Mouse (Mus musculus) liver, postnatal 0 days (tissue): ENCODE measurements at regions not wholly inside any gene's neighbourhood (a gene's known extent, or its start where the extent isn't known, plus 50 kb on each side); places are given as distances from the start of the nearest gene placed in this dataset.

Experiments
- CTCF ChIP-seq: sonication (generic); IDR thresholded peaks from 2 replicates; pipeline ENCODE4 v1.5.1; 2016; ENCODE audit warnings: antibody characterized with exemption, low read depth
- EP300 ChIP-seq: IDR thresholded peaks from 2 replicates; pipeline ENCODE4 v1.6.1; 2016; ENCODE audit warnings: antibody characterized with exemption, low read depth, mild to moderate bottlenecking

DNA sequence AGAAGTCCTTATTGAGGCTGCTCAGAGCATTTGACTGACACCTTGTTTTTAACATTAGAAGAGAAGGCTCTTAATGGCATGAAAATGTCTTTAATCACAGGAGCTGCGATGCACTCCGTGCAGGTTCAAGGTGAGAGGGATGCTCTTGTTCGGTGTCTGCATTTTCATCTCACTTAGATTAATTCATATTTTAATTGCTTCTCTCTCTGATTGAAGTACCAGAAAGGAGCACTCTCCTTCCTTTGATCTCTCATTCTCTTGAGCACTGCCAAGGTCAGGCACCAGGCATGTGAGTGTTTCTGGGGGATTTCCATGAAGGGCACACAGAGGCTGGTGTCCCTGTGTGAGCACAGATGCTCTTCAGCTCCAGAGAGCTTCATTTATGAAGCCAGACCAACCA is 752.0 kb upstream of the Castor2 start:
- TF ChIP-seq CTCF: no peak
- no peak for TF ChIP-seq EP300
